ENCODE assay signal across 18 mouse cellular contexts in the genomic region with DNA sequence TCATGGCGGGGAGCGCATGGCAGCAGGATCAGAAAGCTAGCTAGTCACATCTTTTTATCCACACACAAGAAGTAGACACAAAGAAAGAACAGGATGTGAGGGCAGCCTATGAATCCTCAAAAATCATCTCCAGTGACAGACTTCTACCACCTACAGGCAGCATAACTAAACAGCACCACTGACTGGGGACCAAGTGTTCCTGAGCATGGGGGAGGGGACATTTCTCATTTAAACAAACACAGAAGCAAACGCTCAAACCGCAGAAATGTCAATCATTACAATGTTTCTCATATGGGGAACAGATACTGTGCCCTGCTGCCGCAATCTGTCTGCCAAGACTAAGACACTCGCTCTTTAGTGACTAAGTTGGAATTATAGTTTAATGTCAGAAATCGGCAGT. TPM values are rescaled to one million over a fixed set of nuclear protein-coding genes. Genes with fewer than 3 reads are reported as not detected.
DNase-seq lines count a peak whose midpoint lies in the region; ATAC-seq lines count a peak whose summit lies in the region.
"Had no signal": no experiment of that assay in that cellular context is flagged by ENCODE, and none has a peak within 500 bp of the region (broad histone marks: within the 10 kb centered on the region; RNA-seq: fewer than 3 reads in every experiment).

No protein-coding gene starts in this region.

- no peaks in the 10 kb centered on the region for H3K9me3 ChIP-seq in forebrain, embryonic 13.5 days (replicated peaks)
- no peaks in the 10 kb centered on the region for H3K9me3 ChIP-seq in forebrain, embryonic 11.5 days (ENCODE audit: control insufficient read depth, low read length)
- no peaks in the 10 kb centered on the region for H3K9me3 ChIP-seq in limb, embryonic 11.5 days (ENCODE audit: control insufficient read depth, low read length)
- no peaks in the 10 kb centered on the region for H3K9me3 ChIP-seq in limb, embryonic 10.5 days (replicated peaks)
- no peaks in the 10 kb centered on the region for H3K9me3 ChIP-seq in neural tube, embryonic 15.5 days (replicated peaks)
- H3K9me3 ChIP-seq: embryonic facial prominence, embryonic 12.5 days; hindbrain, embryonic 13.5 days had no signal

- no peak overlapping the region for H3K4me3 ChIP-seq in forebrain, embryonic 13.5 days
- H3K4me3 ChIP-seq in forebrain, embryonic 11.5 days (ENCODE audit: low read depth, low read length): no peak overlapping the region
- H3K4me3 ChIP-seq in limb, embryonic 11.5 days (ENCODE audit: low read depth, low read length): no peak overlapping the region
- H3K4me3 ChIP-seq in limb, embryonic 10.5 days: no peak overlapping the region
- H3K4me3 ChIP-seq in neural tube, embryonic 15.5 days (replicated peaks): no peak overlapping the region
- H3K4me3 ChIP-seq: embryonic facial prominence, embryonic 12.5 days; gastrocnemius, adult 2 months; hindbrain, embryonic 13.5 days had no signal

- H3K36me3 ChIP-seq in forebrain, embryonic 13.5 days (ENCODE audit: poor library complexity, severe bottlenecking): no peaks in the 10 kb centered on the region
- H3K36me3 ChIP-seq in forebrain, embryonic 11.5 days (ENCODE audit: control insufficient read depth, insufficient read depth, low read length): no peaks in the 10 kb centered on the region
- no peaks in the 10 kb centered on the region for H3K36me3 ChIP-seq in limb, embryonic 11.5 days (ENCODE audit: control insufficient read depth, insufficient read depth, low read length)
- H3K36me3 ChIP-seq in limb, embryonic 10.5 days: no peaks in the 10 kb centered on the region
- no peaks in the 10 kb centered on the region for H3K36me3 ChIP-seq in neural tube, embryonic 15.5 days
- H3K36me3 ChIP-seq: embryonic facial prominence, embryonic 12.5 days; hindbrain, embryonic 13.5 days had no signal

- no peaks in the 10 kb centered on the region for H3K27me3 ChIP-seq in forebrain, embryonic 13.5 days
- no peaks in the 10 kb centered on the region for H3K27me3 ChIP-seq in forebrain, embryonic 11.5 days (ENCODE audit: control insufficient read depth, insufficient read depth, low read length)
- H3K27me3 ChIP-seq in limb, embryonic 11.5 days (ENCODE audit: control insufficient read depth, insufficient read depth, low read length): no peaks in the 10 kb centered on the region
- H3K27me3 ChIP-seq in limb, embryonic 10.5 days (ENCODE audit: low read depth, poor library complexity, severe bottlenecking): no peaks in the 10 kb centered on the region
- H3K27me3 ChIP-seq in neural tube, embryonic 15.5 days (replicated peaks): no peaks in the 10 kb centered on the region
- H3K27me3 ChIP-seq: embryonic facial prominence, embryonic 12.5 days; hindbrain, embryonic 13.5 days had no signal

- H3K9ac ChIP-seq in forebrain, embryonic 13.5 days: no peak overlapping the region
- H3K9ac ChIP-seq in forebrain, embryonic 11.5 days (ENCODE audit: low read length): no peak overlapping the region
- H3K9ac ChIP-seq in limb, embryonic 11.5 days (ENCODE audit: low read length): no peak overlapping the region
- no peak overlapping the region for H3K9ac ChIP-seq in neural tube, embryonic 15.5 days (replicated peaks)
- H3K9ac ChIP-seq: embryonic facial prominence, embryonic 12.5 days; hindbrain, embryonic 13.5 days had no signal

- peak; percentile 30; the same call in 1 of the 2 replicates for ATAC-seq in forebrain, embryonic 13.5 days
- no peak for ATAC-seq in forebrain, embryonic 11.5 days (replicated peaks; ENCODE audit: low FRiP score)
- no peak for ATAC-seq in limb, embryonic 11.5 days (ENCODE audit: insufficient number of reproducible peaks, low FRiP score, low TSS enrichment, low read depth)
- ATAC-seq in megakaryocyte progenitor cell, adult 5-6 weeks (replicated peaks; ENCODE audit: poor library complexity): peak; percentile 34; the same call in 1 of the 2 replicates
- no peak for ATAC-seq in neural tube, embryonic 15.5 days (ENCODE audit: low FRiP score)

- peaks cover 9% of the 10 kb centered on the region; the same call in 1 of the 2 replicates for H3K4me1 ChIP-seq in forebrain, embryonic 13.5 days
- no peaks in the 10 kb centered on the region for H3K4me1 ChIP-seq in forebrain, embryonic 11.5 days (replicated peaks; ENCODE audit: control insufficient read depth, insufficient read depth, low read length)
- no peaks in the 10 kb centered on the region for H3K4me1 ChIP-seq in limb, embryonic 11.5 days (ENCODE audit: control insufficient read depth, insufficient read depth, low read length)
- H3K4me1 ChIP-seq in limb, embryonic 10.5 days: no peaks in the 10 kb centered on the region
- no peaks in the 10 kb centered on the region for H3K4me1 ChIP-seq in neural tube, embryonic 15.5 days
- H3K4me1 ChIP-seq: embryonic facial prominence, embryonic 12.5 days had no signal

- no peak for DNase-seq in forebrain, embryonic 11.5 days (ENCODE audit: low spot score)
- DNase-seq in limb, embryonic 11.5 days (ENCODE audit: low spot score): peak; percentile 8
- DNase-seq in limb, embryonic 10.5 days (ENCODE audit: low spot score): no peak
- peak; percentile 22 for DNase-seq in adipocyte (ENCODE audit: low spot score)
- DNase-seq in urinary bladder, postnatal 10 days (ENCODE audit: low spot score): no peak
- DNase-seq: adrenal gland, postnatal 25 days; cerebellum, adult 9-11 months; gastrocnemius, adult 2 months; heart, postnatal 10 days; kidney, adult 18-20 months; kidney, postnatal 36 days; lung, adult 2 months; retina, postnatal 1 day had no signal

- no peak overlapping the region for H3K4me2 ChIP-seq in forebrain, embryonic 13.5 days
- H3K4me2 ChIP-seq in forebrain, embryonic 11.5 days (ENCODE audit: low read depth, low read length, severe bottlenecking): no peak overlapping the region
- H3K4me2 ChIP-seq in limb, embryonic 11.5 days (ENCODE audit: low read depth, severe bottlenecking): no peak overlapping the region
- H3K4me2 ChIP-seq in neural tube, embryonic 15.5 days: no peak overlapping the region
- H3K4me2 ChIP-seq: embryonic facial prominence, embryonic 12.5 days; hindbrain, embryonic 13.5 days had no signal

- H3K27ac ChIP-seq in forebrain, embryonic 13.5 days: no peak overlapping the region
- H3K27ac ChIP-seq in forebrain, embryonic 11.5 days (ENCODE audit: low read depth, low read length): no peak overlapping the region
- no peak overlapping the region for H3K27ac ChIP-seq in limb, embryonic 11.5 days (replicated peaks; ENCODE audit: low read depth, low read length)
- H3K27ac ChIP-seq in limb, embryonic 10.5 days: no peak overlapping the region
- no peak overlapping the region for H3K27ac ChIP-seq in neural tube, embryonic 15.5 days (replicated peaks)
- H3K27ac ChIP-seq: embryonic facial prominence, embryonic 12.5 days; gastrocnemius, adult 2 months; hindbrain, embryonic 13.5 days had no signal

- 89% methylated on average over 7 of the region's 7 CpGs for WGBS in forebrain, embryonic 13.5 days
- WGBS in forebrain, embryonic 11.5 days: 89% methylated on average over 7 of the region's 7 CpGs
- 89% methylated on average over 7 of the region's 7 CpGs for WGBS in limb, embryonic 11.5 days
- WGBS in limb, embryonic 10.5 days: 88% methylated on average over 7 of the region's 7 CpGs
- WGBS in neural tube, embryonic 15.5 days: 93% methylated on average over 7 of the region's 7 CpGs

RNA-seq across cellular contexts. Expression of a gene that starts 40.7 kb away (rescaled TPM):
- polyA plus RNA-seq in forebrain, embryonic 13.5 days (2015; fragmentation: Nextera tagmentation; extraction: Ambion mirVana): 28.0 and 28.1 TPM in 2 replicates
- polyA plus RNA-seq in forebrain, embryonic 11.5 days (2014; fragmentation: Nextera tagmentation; extraction: Ambion mirVana): 28.2 and 29.7 TPM in 2 replicates
- polyA plus RNA-seq in limb, embryonic 11.5 days (2014; fragmentation: Nextera tagmentation; extraction: Ambion mirVana): 31.1 and 34.3 TPM in 2 replicates
- 24.8 and 26.2 TPM in 2 replicates for polyA plus RNA-seq in limb, embryonic 10.5 days (2016; fragmentation: Nextera tagmentation; extraction: Ambion mirVana)
- total RNA-seq in megakaryocyte progenitor cell, adult 5-6 weeks (2015): 22.6 and 35.2 TPM in 2 replicates
- 21.2 and 34.6 TPM in 2 replicates for total RNA-seq in megakaryocyte progenitor cell, adult 5-6 weeks (2017)
- polyA plus RNA-seq in neural tube, embryonic 15.5 days (2015; fragmentation: Nextera tagmentation; extraction: Ambion mirVana): 25.3 and 28.2 TPM in 2 replicates

Comparison
In these comparisons a context has a peak if more than half of its experiments do, and no peak if none do; other contexts are left out.
1. ATAC-seq: peak in forebrain, embryonic 13.5 days (single experiment) and megakaryocyte progenitor cell, adult 5-6 weeks (single experiment); none in forebrain, embryonic 11.5 days (single experiment), limb, embryonic 11.5 days (single experiment) and neural tube, embryonic 15.5 days (single experiment).
2. DNase-seq: peak in limb, embryonic 11.5 days (single experiment) and adipocyte (single experiment); none in forebrain, embryonic 11.5 days (single experiment), limb, embryonic 10.5 days (single experiment) and urinary bladder, postnatal 10 days (single experiment).